Mouse (Mus musculus) regulatory T cell (primary cell): Measurements from ENCODE around the gene Gtf2e1.

ENCODE experiments used
- in situ Hi-C: fragments of 300-600 bp; cut with MboI, MseI; formaldehyde crosslinking; loops from one replicate; pipeline ENCODE4 v1.15.1; 2025; ENCODE audit warnings: high pct_unique_total_duplicates

Gene Gtf2e1

GRCm38 (mm10) chr16:37539611-37540580 lies at the start of gene Gtf2e1, which contains the start of gene Rabl3:
Gene Gtf2e1, minus strand, starts transcription at chr16:37539789.
Gene Rabl3, plus strand, starts transcription at chr16:37539885.
- in situ Hi-C loops: loop anchor here (25.0 kb wide), 1 partner anchor 1678 kb away; the partner anchor contains the start of gene Parp14

- in situ Hi-C loops: no loop called here
Measured at GRCm38 (mm10) chr16:37585129-37585563, 45.6 kb upstream of the Gtf2e1 start.

- in situ Hi-C loops: no loop called here
Measured at GRCm38 (mm10) chr16:37584218-37585035, 44.8 kb upstream of the Gtf2e1 start.

- in situ Hi-C loops: no loop called here
Measured at GRCm38 (mm10) chr16:37583801-37584200, 44.2 kb upstream of the Gtf2e1 start.

GRCm38 (mm10) chr16:37583306-37583705 lies 43.7 kb upstream of the Gtf2e1 start:
- in situ Hi-C loops: no loop called here

- in situ Hi-C loops: no loop called here
Measured at GRCm38 (mm10) chr16:37581901-37582300, 42.3 kb upstream of the Gtf2e1 start.

- in situ Hi-C loops: no loop called here
Measured at GRCm38 (mm10) chr16:37580651-37581050, 41.1 kb upstream of the Gtf2e1 start.

- in situ Hi-C loops: no loop called here
Measured at GRCm38 (mm10) chr16:37579994-37580393, 40.4 kb upstream of the Gtf2e1 start, which contains the start of gene Hgd. Gene Hgd, plus strand, starts transcription at chr16:37580153.

- in situ Hi-C loops: no loop called here
Measured at GRCm38 (mm10) chr16:37579591-37579990, 40.0 kb upstream of the Gtf2e1 start.

GRCm38 (mm10) chr16:37575325-37575724 lies 35.7 kb upstream of the Gtf2e1 start:
- in situ Hi-C loops: no loop called here

GRCm38 (mm10) chr16:37573061-37573460 lies 33.5 kb upstream of the Gtf2e1 start:
- in situ Hi-C loops: no loop called here

- in situ Hi-C loops: no loop called here
Measured at GRCm38 (mm10) chr16:37572117-37572754, 32.6 kb upstream of the Gtf2e1 start.

- in situ Hi-C loops: no loop called here
Measured at GRCm38 (mm10) chr16:37571554-37571953, 32.0 kb upstream of the Gtf2e1 start.

GRCm38 (mm10) chr16:37567113-37568050 lies 27.8 kb upstream of the Gtf2e1 start:
- in situ Hi-C loops: no loop called here

- in situ Hi-C loops: no loop called here
Measured at GRCm38 (mm10) chr16:37566107-37566506, 26.5 kb upstream of the Gtf2e1 start.

GRCm38 (mm10) chr16:37565117-37565516 lies 25.5 kb upstream of the Gtf2e1 start:
- in situ Hi-C loops: no loop called here

GRCm38 (mm10) chr16:37562961-37563360 lies 23.4 kb upstream of the Gtf2e1 start:
- in situ Hi-C loops: no loop called here

- in situ Hi-C loops: no loop called here
Measured at GRCm38 (mm10) chr16:37562414-37562813, 22.8 kb upstream of the Gtf2e1 start.

- in situ Hi-C loops: no loop called here
Measured at GRCm38 (mm10) chr16:37552824-37553223, 13.2 kb upstream of the Gtf2e1 start.

- in situ Hi-C loops: no loop called here
Measured at GRCm38 (mm10) chr16:37550981-37551380, 11.4 kb upstream of the Gtf2e1 start.
